Mouse (Mus musculus) c-Kit-positive CD71-positive TER-119-negative erythroid progenitor cells, embryonic 14.5 days (primary cell): ENCODE data around the gene Psma4.

ENCODE experiments used
- DNase-seq: peaks from one replicate; pipeline ENCODE4 v3.0.0-alpha.2; 2013; ENCODE audit warnings: low read depth

The Psma4 gene

GRCm38 (mm10) chr9:54990362-54990761, 39.8 kb downstream of the Psma4 start:
- no peak for DNase-seq

- no peak for DNase-seq
These were observed 43.8 kb downstream of the Psma4 start for GRCm38 (mm10) chr9:54994381-54994780.

- peak; percentile 57 for DNase-seq
These were observed 45.1 kb downstream of the Psma4 start for GRCm38 (mm10) chr9:54995645-54996044.

- DNase-seq, result no peak
These were observed 53.0 kb downstream of the Psma4 start for GRCm38 (mm10) chr9:55003609-55004008.
